Mouse (Mus musculus): ENCODE results near the gene Fam57b. TPM values are rescaled to one million over a fixed set of nuclear protein-coding genes. Genes with fewer than 3 reads are reported as not detected.

Fam57b gene
- polyA plus RNA-seq, 1 experiment from 2014 or later: 10.5 TPM

- H3K9me3 ChIP-seq (ENCODE audit: control insufficient read depth, low read length): no peaks in the 10 kb centered on the region
- no peaks in the 10 kb centered on the region for H3K27me3 ChIP-seq (ENCODE audit: control insufficient read depth, insufficient read depth, low read length)
- H3K4me1 ChIP-seq (ENCODE audit: control insufficient read depth, insufficient read depth, low read length): peaks cover 15% of the 10 kb centered on the region
- H3K4me3 ChIP-seq (ENCODE audit: low read depth, low read length): no peak overlapping the region
- H3K36me3 ChIP-seq (ENCODE audit: control insufficient read depth, insufficient read depth, low read length): no peaks in the 10 kb centered on the region
- DNase-seq (ENCODE audit: low spot score, missing footprints): peak; percentile 84
- 74% methylated on average over 5 of the region's 5 CpGs for WGBS
- H3K27ac ChIP-seq (ENCODE audit: low read depth, low read length): no peak overlapping the region
- peak overlapping the region; percentile 87; the same call in 1 of the 2 replicates for H3K4me2 ChIP-seq
- ATAC-seq (ENCODE audit: low FRiP score): no peak
- H3K9ac ChIP-seq (ENCODE audit: low read length): peak overlapping the region; percentile 88
Observed at GRCm38 (mm10) chr7:126809723-126810369, 12.4 kb downstream of the Fam57b start.

- DNase-seq (ENCODE audit: low spot score, missing footprints) (no peak), ATAC-seq (ENCODE audit: low FRiP score) (no peak)
- Histone ChIP-seq H3K36me3 (ENCODE audit: control insufficient read depth, insufficient read depth, low read length) (no peaks in the 10 kb centered on the region), H3K27me3 (ENCODE audit: control insufficient read depth, insufficient read depth, low read length) (no peaks in the 10 kb centered on the region; the same call in 1 of the 2 replicates), H3K4me3 (ENCODE audit: low read depth, low read length) (no peak overlapping the region), H3K9ac (ENCODE audit: low read length) (no peak overlapping the region), H3K27ac (ENCODE audit: low read depth, low read length) (no peak overlapping the region), H3K9me3 (ENCODE audit: control insufficient read depth, low read length) (no peaks in the 10 kb centered on the region), H3K4me1 (ENCODE audit: control insufficient read depth, insufficient read depth, low read length) (no peaks in the 10 kb centered on the region), H3K4me2 (no peak overlapping the region)
- 62% methylated on average over 8 of the region's 8 CpGs for WGBS
Observed at GRCm38 (mm10) chr7:126815726-126816222, 18.3 kb downstream of the Fam57b start.

GRCm38 (mm10) chr7:126816494-126816893 is 19.0 kb downstream of the Fam57b start:
- no peaks in the 10 kb centered on the region; the same call in 1 of the 2 replicates for H3K27me3 ChIP-seq (ENCODE audit: control insufficient read depth, insufficient read depth, low read length)
- no peak overlapping the region for H3K4me3 ChIP-seq (ENCODE audit: low read depth, low read length)
- WGBS: 94% methylated on average over 8 of the region's 8 CpGs
- no peak for DNase-seq (ENCODE audit: low spot score, missing footprints)
- ATAC-seq (ENCODE audit: low FRiP score): no peak
- H3K27ac ChIP-seq (ENCODE audit: low read depth, low read length): no peak overlapping the region
- no peaks in the 10 kb centered on the region for H3K9me3 ChIP-seq (ENCODE audit: control insufficient read depth, low read length)
- H3K4me1 ChIP-seq (ENCODE audit: control insufficient read depth, insufficient read depth, low read length): no peaks in the 10 kb centered on the region
- no peak overlapping the region for H3K4me2 ChIP-seq
- H3K36me3 ChIP-seq (ENCODE audit: control insufficient read depth, insufficient read depth, low read length): no peaks in the 10 kb centered on the region
- H3K9ac ChIP-seq (ENCODE audit: low read length): no peak overlapping the region

GRCm38 (mm10) chr7:126817595-126817994 is 20.1 kb downstream of the Fam57b start:
- 83% methylated on average over 7 of the region's 7 CpGs for WGBS
- H3K4me2 ChIP-seq: no peak overlapping the region
- H3K27ac ChIP-seq (ENCODE audit: low read depth, low read length): no peak overlapping the region
- DNase-seq (ENCODE audit: low spot score, missing footprints): no peak
- H3K9me3 ChIP-seq (ENCODE audit: control insufficient read depth, low read length): no peaks in the 10 kb centered on the region
- no peak overlapping the region for H3K4me3 ChIP-seq (ENCODE audit: low read depth, low read length)
- no peak for ATAC-seq (ENCODE audit: low FRiP score)
- H3K27me3 ChIP-seq (ENCODE audit: control insufficient read depth, insufficient read depth, low read length): peaks cover 2% of the 10 kb centered on the region
- peaks cover 6% of the 10 kb centered on the region for H3K4me1 ChIP-seq (ENCODE audit: control insufficient read depth, insufficient read depth, low read length)
- H3K9ac ChIP-seq (ENCODE audit: low read length): no peak overlapping the region
- no peaks in the 10 kb centered on the region for H3K36me3 ChIP-seq (ENCODE audit: control insufficient read depth, insufficient read depth, low read length)

GRCm38 (mm10) chr7:126818818-126819217 is 21.4 kb downstream of the Fam57b start:
- Histone ChIP-seq H3K4me2 (no peak overlapping the region), H3K36me3 (ENCODE audit: control insufficient read depth, insufficient read depth, low read length) (no peaks in the 10 kb centered on the region), H3K9ac (ENCODE audit: low read length) (no peak overlapping the region), H3K4me1 (ENCODE audit: control insufficient read depth, insufficient read depth, low read length) (peaks cover 11% of the 10 kb centered on the region), H3K27ac (ENCODE audit: low read depth, low read length) (no peak overlapping the region), H3K4me3 (ENCODE audit: low read depth, low read length) (no peak overlapping the region), H3K27me3 (ENCODE audit: control insufficient read depth, insufficient read depth, low read length) (peaks cover 2% of the 10 kb centered on the region), H3K9me3 (ENCODE audit: control insufficient read depth, low read length) (no peaks in the 10 kb centered on the region)
- DNase-seq (ENCODE audit: low spot score, missing footprints) (peak; percentile 45), ATAC-seq (ENCODE audit: low FRiP score) (no peak)
- whole genome bisulfite sequencing: 32% methylated on average over 1 of the region's 1 CpGs

GRCm38 (mm10) chr7:126821835-126822511 is 24.5 kb downstream of the Fam57b start:
- peaks cover 11% of the 10 kb centered on the region for H3K4me1 ChIP-seq (ENCODE audit: control insufficient read depth, insufficient read depth, low read length)
- H3K9ac ChIP-seq (ENCODE audit: low read length): peak overlapping the region; percentile 73
- ATAC-seq (ENCODE audit: low FRiP score) (peak; percentile 51; the same call in 1 of the 2 replicates), DNase-seq (ENCODE audit: low spot score, missing footprints) (peak; percentile 99)
- no peak overlapping the region for H3K4me3 ChIP-seq (ENCODE audit: low read depth, low read length)
- 26% methylated on average over 7 of the region's 7 CpGs for WGBS
- H3K27ac ChIP-seq (ENCODE audit: low read depth, low read length): no peak overlapping the region
- H3K36me3 ChIP-seq (ENCODE audit: control insufficient read depth, insufficient read depth, low read length): no peaks in the 10 kb centered on the region
- peaks cover 2% of the 10 kb centered on the region for H3K27me3 ChIP-seq (ENCODE audit: control insufficient read depth, insufficient read depth, low read length)
- H3K9me3 ChIP-seq (ENCODE audit: control insufficient read depth, low read length): no peaks in the 10 kb centered on the region
- H3K4me2 ChIP-seq: no peak overlapping the region

GRCm38 (mm10) chr7:126822741-126823140 is 25.3 kb downstream of the Fam57b start:
- H3K4me3 ChIP-seq (ENCODE audit: low read depth, low read length): peak overlapping the region; percentile 53
- H3K9ac ChIP-seq (ENCODE audit: low read length): peak overlapping the region; percentile 73
- ATAC-seq (ENCODE audit: low FRiP score): peak; percentile 14; the same call in 1 of the 2 replicates
- H3K4me1 ChIP-seq (ENCODE audit: control insufficient read depth, insufficient read depth, low read length): peaks cover 11% of the 10 kb centered on the region
- H3K36me3 ChIP-seq (ENCODE audit: control insufficient read depth, insufficient read depth, low read length): no peaks in the 10 kb centered on the region
- H3K4me2 ChIP-seq: peak overlapping the region; percentile 69
- 14% methylated on average over 9 of the region's 9 CpGs for WGBS
- H3K9me3 ChIP-seq (ENCODE audit: control insufficient read depth, low read length): no peaks in the 10 kb centered on the region
- DNase-seq (ENCODE audit: low spot score, missing footprints): peak; percentile 89
- no peak overlapping the region for H3K27ac ChIP-seq (ENCODE audit: low read depth, low read length)
- H3K27me3 ChIP-seq (ENCODE audit: control insufficient read depth, insufficient read depth, low read length): peaks cover 2% of the 10 kb centered on the region; the same call in 1 of the 2 replicates

GRCm38 (mm10) chr7:126823202-126823711 is 25.8 kb downstream of the Fam57b start:
- Histone ChIP-seq H3K9me3 (ENCODE audit: control insufficient read depth, low read length) (no peaks in the 10 kb centered on the region), H3K27me3 (ENCODE audit: control insufficient read depth, insufficient read depth, low read length) (peaks cover 2% of the 10 kb centered on the region; the same call in 1 of the 2 replicates), H3K4me3 (ENCODE audit: low read depth, low read length) (peak overlapping the region; percentile 53), H3K4me1 (ENCODE audit: control insufficient read depth, insufficient read depth, low read length) (peaks cover 11% of the 10 kb centered on the region), H3K4me2 (peak overlapping the region; percentile 69), H3K27ac (ENCODE audit: low read depth, low read length) (no peak overlapping the region), H3K9ac (ENCODE audit: low read length) (peak overlapping the region; percentile 73), H3K36me3 (ENCODE audit: control insufficient read depth, insufficient read depth, low read length) (no peaks in the 10 kb centered on the region)
- ATAC-seq (ENCODE audit: low FRiP score) (peak; percentile 85), DNase-seq (ENCODE audit: low spot score, missing footprints) (peak; percentile 90)
- under 1% methylated on average over 16 of the region's 19 CpGs for WGBS

- Histone ChIP-seq H3K9me3 (ENCODE audit: control insufficient read depth, low read length) (no peaks in the 10 kb centered on the region), H3K27me3 (ENCODE audit: control insufficient read depth, insufficient read depth, low read length) (peaks cover 2% of the 10 kb centered on the region; the same call in 1 of the 2 replicates), H3K9ac (ENCODE audit: low read length) (peak overlapping the region; percentile 73), H3K4me1 (ENCODE audit: control insufficient read depth, insufficient read depth, low read length) (peaks cover 11% of the 10 kb centered on the region), H3K27ac (ENCODE audit: low read depth, low read length) (no peak overlapping the region; the same call in 1 of the 2 replicates), H3K4me3 (ENCODE audit: low read depth, low read length) (peak overlapping the region; percentile 53), H3K4me2 (peak overlapping the region; percentile 69), H3K36me3 (ENCODE audit: control insufficient read depth, insufficient read depth, low read length) (no peaks in the 10 kb centered on the region)
- DNase-seq (ENCODE audit: low spot score, missing footprints) (peak; percentile 86), ATAC-seq (ENCODE audit: low FRiP score) (no peak)
- 12% methylated on average over 10 of the region's 10 CpGs for WGBS
Observed at GRCm38 (mm10) chr7:126823940-126824339, 26.5 kb downstream of the Fam57b start.

Measured in midbrain, embryonic 11.5 days (tissue).